Mouse (Mus musculus): ENCODE results near the gene Ifrd2. TPM values are rescaled to one million over a fixed set of nuclear protein-coding genes. Genes with fewer than 3 reads are reported as not detected.

Ifrd2 gene
- total and polyA plus RNA-seq, 3 experiments, result 147 to 292 TPM; not detected in 1

GRCm38 (mm10) chr9:107615035-107615434, 27.6 kb downstream of the Ifrd2 start:
- H3K4me1 ChIP-seq (ENCODE audit: control insufficient read depth in 1 of 2, insufficient read depth in 2 of 2, low read length in 2 of 2), result peaks cover 3 to 15% of the 10 kb centered on the region in 2 experiments; a peak in 3 of 4 replicates

DNA sequence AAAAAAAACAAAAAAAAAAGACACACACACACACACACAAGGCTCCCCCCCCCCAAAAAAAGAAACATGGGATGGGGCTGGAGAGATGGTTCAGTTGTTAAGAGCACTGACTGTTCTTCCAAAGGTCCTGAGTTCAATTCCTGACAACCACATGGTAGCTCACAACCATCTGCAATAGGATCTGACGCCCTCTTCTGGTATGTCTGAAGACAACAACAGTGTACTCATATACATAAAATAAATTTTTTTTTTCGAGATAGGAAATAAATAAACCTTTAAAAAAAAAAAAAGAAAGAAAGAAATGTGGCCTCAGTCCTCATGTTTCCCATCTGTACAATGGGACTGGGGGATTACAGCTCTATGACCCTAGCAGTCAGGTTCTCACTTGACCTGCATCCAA, 30.0 kb downstream of the Ifrd2 start:
- TF ChIP-seq ZNF384 (IDR thresholded peaks at IDR 0.05; ENCODE audit: low read depth, low read length) (peak; percentile 71; the same call in 1 of the 2 replicates), ETS1 (IDR thresholded peaks at IDR 0.05; ENCODE audit: low read depth, low read length) (no peak), NELFE (IDR thresholded peaks at IDR 0.05; ENCODE audit: low read depth, low read length) (no peak), MYC (IDR thresholded peaks at IDR 0.05; ENCODE audit: low read depth, low read length) (peak; percentile 50; the same call in 1 of the 2 replicates), CTCF (IDR thresholded peaks at IDR 0.05 in 2 of 3, conservative IDR thresholded peaks at IDR 0.05 in 1 of 3; ENCODE audit: control insufficient read depth in 1 of 3, insufficient read depth in 1 of 3, low read depth in 2 of 3, low read length in 3 of 3, poor library complexity in 1 of 3, severe bottlenecking in 1 of 3) (peak in 2 of 3 experiments; percentile 17 to 37; a peak in 3 of 6 replicates)
- Histone ChIP-seq H3K9me3 (replicated peaks; ENCODE audit: insufficient read depth, low read length) (no peaks in the 10 kb centered on the region), H3K79me2 (ENCODE audit: control insufficient read depth, insufficient read depth, low read length, poor library complexity) (no peaks in the 10 kb centered on the region), H3K4me1 (ENCODE audit: control insufficient read depth in 1 of 2, insufficient read depth in 2 of 2, low read length in 2 of 2) (peaks cover 0 to 4% of the 10 kb centered on the region in 2 experiments; a peak in 1 of 4 replicates), H3K36me3 (ENCODE audit: control insufficient read depth in 1 of 2, insufficient read depth in 2 of 2, low read length in 2 of 2) (peaks cover under 1 to 3% of the 10 kb centered on the region in 2 experiments; a peak in 3 of 4 replicates), H3K4me3 (ENCODE audit: control insufficient read depth in 1 of 2, insufficient read depth in 1 of 2, low read depth in 2 of 2, low read length in 2 of 2) (no peak overlapping the region), H3K27ac (ENCODE audit: control insufficient read depth, low read depth, low read length) (no peak overlapping the region), H3K27me3 (ENCODE audit: control insufficient read depth in 1 of 2, insufficient read depth in 2 of 2, low read length in 2 of 2) (no peaks in the 10 kb centered on the region), H3K9ac (ENCODE audit: control insufficient read depth, low read depth, low read length, poor library complexity, severe bottlenecking) (no peak overlapping the region)
- peak; percentile 51 for DNase-seq (ENCODE audit: low read depth, low spot score)

More at GRCm38 (mm10) chr9:107615035-107615434, 27.6 kb downstream of the Ifrd2 start:
- H3K27ac ChIP-seq (ENCODE audit: control insufficient read depth, low read depth, low read length), result no peak overlapping the region
- H3K36me3 ChIP-seq (ENCODE audit: control insufficient read depth in 1 of 2, insufficient read depth in 2 of 2, low read length in 2 of 2), result peaks cover 0 to 7% of the 10 kb centered on the region in 2 experiments; a peak in 3 of 4 replicates
- TF ChIP-seq MAX (IDR thresholded peaks at IDR 0.05; ENCODE audit: low read length) (no peak), UBTF (IDR thresholded peaks at IDR 0.05; ENCODE audit: borderline replicate concordance, insufficient read depth, low read depth, low read length) (no peak), JUND (IDR thresholded peaks at IDR 0.05; ENCODE audit: low read depth, low read length) (no peak)
- no peaks in the 10 kb centered on the region for H3K9me3 ChIP-seq (replicated peaks; ENCODE audit: insufficient read depth, low read length)
- no peak for DNase-seq (ENCODE audit: low read depth, low spot score)
- no peaks in the 10 kb centered on the region for H3K27me3 ChIP-seq (ENCODE audit: control insufficient read depth in 1 of 2, insufficient read depth in 2 of 2, low read length in 2 of 2)
- peaks cover 2% of the 10 kb centered on the region; the same call in 1 of the 2 replicates for H3K79me2 ChIP-seq (ENCODE audit: control insufficient read depth, insufficient read depth, low read length, poor library complexity)
- H3K9ac ChIP-seq (ENCODE audit: control insufficient read depth, low read depth, low read length, poor library complexity, severe bottlenecking), result no peak overlapping the region
- H3K4me3 ChIP-seq (ENCODE audit: control insufficient read depth in 1 of 2, insufficient read depth in 1 of 2, low read depth in 2 of 2, low read length in 2 of 2), result no peak overlapping the region

GRCm38 (mm10) chr9:107618098-107618497, 30.7 kb downstream of the Ifrd2 start:
- H3K9me3 ChIP-seq (replicated peaks; ENCODE audit: insufficient read depth, low read length), result no peaks in the 10 kb centered on the region
- H3K79me2 ChIP-seq (ENCODE audit: control insufficient read depth, insufficient read depth, low read length, poor library complexity), result 0 out of 2 replicates have a peak, but pooled peaks cover under 1% of the 10 kb centered on the region
- H3K27me3 ChIP-seq (ENCODE audit: control insufficient read depth in 1 of 2, insufficient read depth in 2 of 2, low read length in 2 of 2), result no peaks in the 10 kb centered on the region
- H3K9ac ChIP-seq (ENCODE audit: control insufficient read depth, low read depth, low read length, poor library complexity, severe bottlenecking), result no peak overlapping the region
- no peak for DNase-seq (ENCODE audit: low read depth, low spot score)
- H3K4me1 ChIP-seq (ENCODE audit: control insufficient read depth in 1 of 2, insufficient read depth in 2 of 2, low read length in 2 of 2), result peaks cover 0 to 1% of the 10 kb centered on the region in 2 experiments; a peak in 1 of 4 replicates
- peaks cover 1 to 2% of the 10 kb centered on the region in 2 experiments; a peak in 3 of 4 replicates for H3K36me3 ChIP-seq (ENCODE audit: control insufficient read depth in 1 of 2, insufficient read depth in 2 of 2, low read length in 2 of 2)
- H3K4me3 ChIP-seq (ENCODE audit: control insufficient read depth in 1 of 2, insufficient read depth in 1 of 2, low read depth in 2 of 2, low read length in 2 of 2), result no peak overlapping the region
- TF ChIP-seq MAFK (IDR thresholded peaks at IDR 0.05; ENCODE audit: borderline replicate concordance, low read depth, low read length) (no peak), BHLHE40 (IDR thresholded peaks at IDR 0.05; ENCODE audit: borderline replicate concordance, low read depth, low read length) (no peak), HCFC1 (IDR thresholded peaks at IDR 0.05; ENCODE audit: low read depth, low read length) (no peak), RAD21 (IDR thresholded peaks at IDR 0.05; ENCODE audit: low read depth, low read length) (no peak), JUND (IDR thresholded peaks at IDR 0.05; ENCODE audit: low read depth, low read length) (no peak), POLR2A (IDR thresholded peaks at IDR 0.05; ENCODE audit: control insufficient read depth in 1 of 2, insufficient read depth in 1 of 2, low read depth in 1 of 2, low read length in 2 of 2, poor library complexity in 1 of 2) (no peak), UBTF (IDR thresholded peaks at IDR 0.05; ENCODE audit: borderline replicate concordance, insufficient read depth, low read depth, low read length) (no peak), MXI1 (IDR thresholded peaks at IDR 0.05; ENCODE audit: low read depth, low read length) (no peak)
- H3K27ac ChIP-seq (ENCODE audit: control insufficient read depth, low read depth, low read length), result no peak overlapping the region

Measured in MEL (cell line).